Mouse (Mus musculus) spleen, adult 2 months (tissue): ENCODE results near the gene Sfta2.

ENCODE experiments used
- CTCF ChIP-seq: fragments of 200-500 bp; IDR thresholded peaks from 2 replicates; pipeline ENCODE4 v1.5.1; 2011; ENCODE audit warnings: mild to moderate bottlenecking, inconsistent platforms; ENCODE audit not compliant: insufficient read depth, insufficient read length, insufficient replicate concordance; ENCODE audit errors: extremely low read depth
- POLR2A ChIP-seq: fragments of 200-500 bp; IDR thresholded peaks from 2 replicates; pipeline ENCODE4 v1.6.1; 2011; ENCODE audit warnings: low read depth, low read length, inconsistent platforms

DNA sequence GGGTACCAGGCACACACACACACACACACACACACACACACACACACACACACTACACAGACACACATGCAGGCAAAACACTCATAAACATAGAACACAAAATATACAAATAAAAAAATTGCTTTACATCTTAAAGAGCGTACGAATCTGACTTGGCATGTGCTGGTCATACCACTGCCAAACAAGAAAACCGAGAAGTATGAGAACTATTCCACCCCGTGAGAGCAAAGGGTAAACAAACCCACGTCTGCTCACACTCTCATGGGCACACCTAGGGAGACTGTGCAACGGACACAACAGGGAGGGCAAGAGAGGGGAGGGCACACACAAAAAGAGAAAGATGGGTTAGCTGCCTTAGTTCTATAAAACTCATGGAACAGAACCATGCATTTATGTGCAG, 95.3 kb downstream of the Sfta2 start:
- TF ChIP-seq CTCF, result no peak
- no peak for TF ChIP-seq POLR2A
